Mouse (Mus musculus) embryonic facial prominence, embryonic 14.5 days (tissue): ENCODE results near the gene Atg10. TPM values are rescaled to one million over a fixed set of nuclear protein-coding genes. Genes with fewer than 3 reads are reported as not detected.

Source experiments
- ATAC-seq: fragments of 200-750 bp; cut with Nextera tagmentation; 2 replicates; pipeline ENCODE4 v1.8.0; 2017; ENCODE audit warnings: low read depth, moderate number of reproducible peaks, moderate TSS enrichment
- DNase-seq: peaks from one replicate; pipeline ENCODE4 v3.0.0-alpha.2; 2015; ENCODE audit warnings: low spot score
- H3K27ac ChIP-seq: fragments of 300-500 bp; sonication (generic); replicated peaks from 2 replicates; pipeline ENCODE4 v1.5.1; 2014; ENCODE audit warnings: low read depth, mild to moderate bottlenecking, low read length, moderate library complexity
- H3K27me3 ChIP-seq: fragments of 300-500 bp; sonication (generic); replicated peaks from 2 replicates; pipeline ENCODE4 v1.6.1; 2014; ENCODE audit warnings: low read length; ENCODE audit not compliant: control insufficient read depth, insufficient read depth
- H3K36me3 ChIP-seq: fragments of 300-500 bp; sonication (generic); 2 replicates; pipeline ENCODE4 v1.6.1; 2014; ENCODE audit warnings: low read length, mixed read lengths; ENCODE audit not compliant: control insufficient read depth, insufficient read depth
- H3K4me1 ChIP-seq: fragments of 300-500 bp; sonication (generic); 2 replicates; pipeline ENCODE4 v1.6.1; 2014; ENCODE audit warnings: antibody characterized with exemption, low read length; ENCODE audit not compliant: control insufficient read depth, insufficient read depth
- H3K4me2 ChIP-seq: fragments of 300-500 bp; sonication (generic); 2 replicates; pipeline ENCODE4 v1.6.1; 2014; ENCODE audit warnings: low read depth, mild to moderate bottlenecking, low read length, moderate library complexity, mixed read lengths
- H3K4me3 ChIP-seq: fragments of 300-500 bp; sonication (generic); 2 replicates; pipeline ENCODE4 v1.5.1; 2014; ENCODE audit warnings: low read depth, mild to moderate bottlenecking, low read length
- H3K9ac ChIP-seq: fragments of 300-500 bp; sonication (generic); 2 replicates; pipeline ENCODE4 v1.6.1; 2014; ENCODE audit warnings: low read depth, mild to moderate bottlenecking, low read length, moderate library complexity, mixed read lengths
- H3K9me3 ChIP-seq: fragments of 300-500 bp; sonication (generic); 2 replicates; pipeline ENCODE4 v1.6.1; 2016; ENCODE audit warnings: low read length; ENCODE audit not compliant: control insufficient read depth
- WGBS: fragments of 180-500 bp; shearing (Covaris S2); extraction: QIAGEN DNeasy Blood & Tissue Kit; methylation state at CpG from one replicate; pipeline ENCODE4 v1.1.7; 2014; 5-methylcytosine and 5-hydroxymethylcytosine counted together
- polyA plus RNA-seq: library from polyadenylated mRNA; unstranded; fragments of >200 nt; fragmentation: Nextera tagmentation; extraction: Ambion mirVana; gene quantifications from 2 replicates; pipeline ENCODE4 v1.2.1, GENCODE M21; 2014

The Atg10 gene
- polyA plus RNA-seq, 1 experiment from 2014 or later: 14.5 TPM

DNA sequence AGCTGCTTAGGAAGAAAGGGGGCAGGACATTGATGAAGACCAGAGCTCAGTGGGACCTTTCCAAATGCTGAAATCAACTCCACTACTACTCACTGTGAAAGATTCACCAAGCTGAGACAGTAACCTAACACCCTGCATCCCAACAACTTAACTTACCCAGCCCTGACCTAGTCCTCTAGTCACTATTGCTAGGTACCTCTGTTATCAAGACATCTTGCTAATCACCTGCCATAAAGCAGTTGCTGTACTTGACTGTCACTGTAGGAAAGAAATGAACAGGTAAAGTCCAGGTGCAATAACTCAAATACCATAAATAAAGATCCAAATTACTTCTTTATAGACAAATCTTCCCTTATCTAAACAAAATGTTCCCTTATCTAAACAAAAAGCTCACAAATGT is 66.3 kb downstream of the Atg10 start:
- DNase-seq (no peak), ATAC-seq (no peak)
- no peak overlapping the region for H3K27ac ChIP-seq
- no peaks in the 10 kb centered on the region for H3K27me3 ChIP-seq
- no peak overlapping the region for H3K4me2 ChIP-seq
- no peak overlapping the region for H3K4me3 ChIP-seq
- no peaks in the 10 kb centered on the region for H3K36me3 ChIP-seq
- no peaks in the 10 kb centered on the region for H3K9me3 ChIP-seq
- no peaks in the 10 kb centered on the region for H3K4me1 ChIP-seq
- no peak overlapping the region for H3K9ac ChIP-seq

DNA sequence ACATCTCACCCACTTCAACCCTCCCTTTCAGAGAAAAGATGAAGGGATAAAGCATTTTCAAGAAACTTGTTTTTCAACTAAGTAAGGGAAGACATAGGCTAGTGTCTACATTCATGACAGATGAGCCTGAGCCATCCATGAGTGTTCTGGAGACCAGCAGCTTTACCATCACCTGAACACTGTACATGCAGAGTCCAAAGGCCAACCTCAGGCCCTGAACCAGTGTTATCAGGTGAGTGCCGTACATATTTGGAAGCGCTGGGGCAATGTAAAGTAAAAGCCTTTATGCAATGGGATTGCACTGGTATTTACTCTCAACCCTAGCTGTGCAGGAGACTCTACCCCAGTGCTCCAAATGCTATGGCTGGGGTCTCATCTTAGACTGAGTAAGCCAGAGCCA is 66.8 kb downstream of the Atg10 start:
- Histone ChIP-seq H3K27me3 (no peaks in the 10 kb centered on the region), H3K9ac (no peak overlapping the region), H3K27ac (no peak overlapping the region), H3K9me3 (no peaks in the 10 kb centered on the region), H3K4me1 (no peaks in the 10 kb centered on the region), H3K36me3 (no peaks in the 10 kb centered on the region), H3K4me3 (no peak overlapping the region), H3K4me2 (no peak overlapping the region)
- 91% methylated on average over 2 of the region's 2 CpGs for WGBS
- DNase-seq (no peak), ATAC-seq (no peak)

DNA sequence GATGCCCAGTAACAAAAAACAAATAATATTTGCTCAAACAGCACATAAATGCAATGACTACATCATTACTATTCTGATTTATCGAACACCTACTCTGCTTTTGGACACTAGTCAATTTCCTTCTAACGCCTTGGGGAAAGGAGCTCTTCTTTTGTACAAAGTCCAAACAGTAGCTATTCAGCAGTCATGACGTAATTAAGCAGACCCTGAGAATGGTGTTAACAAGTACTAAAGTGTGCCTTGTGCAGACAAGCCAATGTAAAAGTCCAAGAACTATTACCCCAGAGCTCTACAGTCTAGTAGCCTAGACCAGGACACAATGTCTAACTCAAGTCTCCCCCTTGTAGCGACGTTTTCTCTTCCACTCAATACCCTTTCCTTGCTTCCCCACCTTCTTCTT is 67.5 kb downstream of the Atg10 start:
- Histone ChIP-seq H3K4me1 (no peaks in the 10 kb centered on the region), H3K36me3 (no peaks in the 10 kb centered on the region), H3K9me3 (no peaks in the 10 kb centered on the region), H3K9ac (no peak overlapping the region), H3K27ac (no peak overlapping the region), H3K27me3 (no peaks in the 10 kb centered on the region), H3K4me2 (no peak overlapping the region), H3K4me3 (no peak overlapping the region)
- 85% methylated on average over 5 of the region's 5 CpGs for WGBS
- DNase-seq (no peak), ATAC-seq (no peak)

DNA sequence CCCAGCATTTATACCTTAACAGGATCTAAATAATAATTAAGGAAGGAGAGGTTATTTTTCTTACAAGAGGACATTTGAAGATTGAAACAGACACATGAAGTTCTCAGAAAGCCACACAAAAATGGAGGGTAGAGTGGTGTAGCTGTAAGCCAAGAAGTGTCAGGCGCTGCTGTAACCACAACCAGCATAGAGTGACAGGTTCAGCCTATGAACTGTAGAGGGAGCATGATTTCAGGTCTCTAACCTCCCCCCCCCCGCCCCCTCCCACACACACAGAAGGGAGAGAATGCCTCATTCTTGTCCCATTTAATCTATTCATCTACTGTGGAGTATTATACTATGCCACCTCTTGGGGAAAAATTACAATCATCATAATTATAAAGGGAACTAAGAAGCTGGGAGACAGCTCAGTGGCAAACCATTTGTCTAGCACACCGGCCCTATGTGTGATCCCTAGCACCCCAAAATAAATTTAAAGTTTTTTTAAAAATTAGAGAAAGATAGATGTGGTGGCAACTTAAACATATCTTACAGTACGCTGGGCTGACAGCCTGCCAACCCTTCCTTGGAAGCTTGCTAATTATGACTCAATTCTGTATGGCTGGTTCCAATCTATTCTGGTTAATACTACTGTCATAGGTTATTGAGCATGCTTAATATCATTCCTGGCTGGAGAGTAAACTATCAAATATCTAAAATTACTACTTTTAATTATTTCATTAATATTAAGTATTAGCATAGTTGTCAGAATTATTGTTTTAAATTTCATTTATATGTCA is 68.2 kb downstream of the Atg10 start:
- no peak overlapping the region for H3K4me3 ChIP-seq
- no peaks in the 10 kb centered on the region for H3K9me3 ChIP-seq
- H3K9ac ChIP-seq: no peak overlapping the region
- ATAC-seq (no peak), DNase-seq (no peak)
- no peaks in the 10 kb centered on the region for H3K36me3 ChIP-seq
- no peak overlapping the region for H3K27ac ChIP-seq
- H3K4me1 ChIP-seq: no peaks in the 10 kb centered on the region
- no peak overlapping the region for H3K4me2 ChIP-seq
- WGBS: 78% methylated on average over 4 of the region's 4 CpGs
- no peaks in the 10 kb centered on the region for H3K27me3 ChIP-seq

DNA sequence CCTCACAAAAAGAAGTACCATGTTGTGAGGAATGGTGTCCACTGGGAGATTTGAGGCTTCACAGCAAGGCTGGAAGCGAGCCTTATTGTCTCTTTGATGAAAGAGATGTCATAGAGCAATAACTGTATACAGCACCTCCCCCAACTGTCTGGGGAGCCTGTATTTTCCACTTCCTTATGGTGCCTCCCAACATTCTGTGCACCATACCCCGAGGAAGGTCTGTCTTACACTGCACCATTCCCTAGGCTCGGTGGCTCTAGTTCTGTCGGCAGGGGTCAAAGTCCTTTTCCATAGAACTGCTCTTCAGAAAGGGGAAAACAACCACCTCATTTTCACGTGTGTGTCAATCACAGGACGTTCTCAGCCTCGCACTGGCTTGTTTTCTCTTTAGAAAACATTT is 69.1 kb downstream of the Atg10 start:
- no peak overlapping the region for H3K9ac ChIP-seq
- H3K36me3 ChIP-seq: no peaks in the 10 kb centered on the region
- no peaks in the 10 kb centered on the region for H3K27me3 ChIP-seq
- ATAC-seq: no peak
- no peak overlapping the region for H3K27ac ChIP-seq
- H3K4me1 ChIP-seq: no peaks in the 10 kb centered on the region
- H3K9me3 ChIP-seq: no peaks in the 10 kb centered on the region
- H3K4me3 ChIP-seq: no peak overlapping the region
- no peak overlapping the region for H3K4me2 ChIP-seq
- 74% methylated on average over 7 of the region's 7 CpGs for WGBS
- no peak for DNase-seq

DNA sequence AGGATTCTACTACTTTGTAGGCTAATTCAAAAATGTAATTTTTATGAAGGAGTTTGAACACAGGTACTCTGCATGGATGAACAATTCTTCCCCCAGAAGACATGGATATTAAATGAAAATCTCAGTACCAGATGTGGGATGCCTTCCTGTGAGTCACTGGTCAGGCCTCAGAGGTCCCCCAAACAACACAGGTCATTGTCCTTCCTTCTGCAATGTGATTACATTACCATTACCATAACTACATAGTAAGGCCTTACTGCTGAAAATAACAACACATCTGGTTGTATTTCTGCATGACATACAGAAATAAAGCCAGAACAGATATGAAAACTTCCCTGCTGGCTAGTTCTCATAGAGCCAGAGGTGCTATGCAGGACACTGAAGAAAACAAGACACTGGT is 87.4 kb downstream of the Atg10 start:
- peaks cover 10% of the 10 kb centered on the region; the same call in 1 of the 2 replicates for H3K4me1 ChIP-seq
- DNase-seq (no peak), ATAC-seq (no peak)
- H3K27me3 ChIP-seq: no peaks in the 10 kb centered on the region
- no peaks in the 10 kb centered on the region for H3K9me3 ChIP-seq
- H3K4me2 ChIP-seq: no peak overlapping the region
- H3K9ac ChIP-seq: no peak overlapping the region
- H3K36me3 ChIP-seq: no peaks in the 10 kb centered on the region
- H3K27ac ChIP-seq: no peak overlapping the region
- H3K4me3 ChIP-seq: no peak overlapping the region

DNA sequence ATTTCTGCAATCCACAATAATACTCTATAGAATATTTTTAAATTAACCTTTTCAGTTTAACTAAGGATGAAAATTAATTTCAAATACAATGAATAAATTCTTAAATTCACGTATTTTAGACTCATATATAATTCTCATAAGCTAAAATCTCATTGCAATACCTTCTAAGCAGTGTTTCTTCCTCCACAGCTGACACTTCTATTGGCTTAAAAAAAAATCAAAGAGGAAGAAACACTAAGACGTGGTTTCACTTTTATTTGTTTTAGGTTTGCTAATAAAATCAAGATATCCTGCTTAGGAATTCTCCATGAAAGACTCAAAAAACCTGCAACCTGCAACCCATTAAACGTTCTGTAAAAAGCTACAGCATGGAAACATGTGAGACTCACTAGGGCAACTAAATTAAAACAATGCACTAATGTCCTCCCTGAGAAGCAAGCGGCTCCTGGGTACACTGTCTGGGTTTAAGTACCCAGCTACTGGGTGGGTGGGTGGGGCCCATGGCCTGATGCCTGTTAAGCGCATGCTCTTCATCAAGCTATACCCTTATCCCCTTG is 90.4 kb downstream of the Atg10 start:
- Histone ChIP-seq H3K27ac (no peak overlapping the region), H3K4me3 (no peak overlapping the region), H3K27me3 (no peaks in the 10 kb centered on the region), H3K9ac (no peak overlapping the region), H3K9me3 (no peaks in the 10 kb centered on the region), H3K36me3 (no peaks in the 10 kb centered on the region), H3K4me2 (no peak overlapping the region), H3K4me1 (peaks cover 18% of the 10 kb centered on the region; the same call in 1 of the 2 replicates)
- ATAC-seq (no peak; the same call in 1 of the 2 replicates), DNase-seq (peak; percentile 45)
- 37% methylated on average over 5 of the region's 5 CpGs for WGBS

DNA sequence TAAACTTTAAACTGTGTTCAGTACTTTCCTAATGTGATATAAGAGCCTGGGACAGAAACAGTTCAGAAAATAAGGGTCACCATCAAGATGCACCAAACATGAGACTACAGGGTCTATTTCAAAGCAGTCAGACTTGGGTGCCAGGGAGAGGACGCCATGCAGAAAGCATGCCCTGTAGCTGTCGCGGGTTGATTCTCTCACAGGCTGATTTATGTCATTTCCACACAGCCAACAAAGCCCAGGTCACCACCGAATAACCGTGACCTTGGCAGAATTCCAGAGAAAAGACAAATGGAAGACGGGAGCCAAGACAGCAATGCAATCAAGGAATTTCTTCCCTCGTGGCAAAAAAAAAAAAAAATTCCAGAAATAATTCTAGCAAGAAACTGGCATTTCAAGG is 94.7 kb downstream of the Atg10 start:
- no peaks in the 10 kb centered on the region for H3K36me3 ChIP-seq
- no peak overlapping the region for H3K27ac ChIP-seq
- no peaks in the 10 kb centered on the region for H3K9me3 ChIP-seq
- ATAC-seq (no peak), DNase-seq (peak; percentile 39)
- no peak overlapping the region for H3K4me2 ChIP-seq
- H3K27me3 ChIP-seq: no peaks in the 10 kb centered on the region
- no peak overlapping the region for H3K9ac ChIP-seq
- WGBS: 29% methylated on average over 7 of the region's 7 CpGs
- H3K4me3 ChIP-seq: no peak overlapping the region
- H3K4me1 ChIP-seq: peaks cover 13% of the 10 kb centered on the region; the same call in 1 of the 2 replicates

DNA sequence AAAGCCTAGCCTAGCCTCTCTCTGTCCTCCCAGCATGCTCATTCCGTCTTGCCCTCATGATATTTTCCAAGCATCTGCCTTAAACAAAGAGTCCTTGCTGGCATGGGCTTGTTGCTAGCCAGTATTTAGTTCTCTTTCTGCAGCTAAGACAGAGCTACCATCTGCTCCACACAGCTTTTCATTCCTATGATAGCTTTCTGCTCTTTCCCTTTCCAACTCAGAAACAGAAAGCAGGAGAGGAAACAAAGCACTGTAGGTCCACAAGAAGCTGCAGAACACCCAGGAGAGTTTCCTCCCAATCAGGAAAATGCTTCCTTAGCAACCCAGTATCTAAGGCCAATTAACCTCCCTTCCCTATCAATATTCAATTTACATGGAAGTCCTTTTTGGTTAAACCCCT is 95.2 kb downstream of the Atg10 start:
- no peaks in the 10 kb centered on the region for H3K36me3 ChIP-seq
- H3K27ac ChIP-seq: no peak overlapping the region
- H3K9ac ChIP-seq: no peak overlapping the region
- H3K27me3 ChIP-seq: no peaks in the 10 kb centered on the region
- H3K9me3 ChIP-seq: no peaks in the 10 kb centered on the region
- ATAC-seq: no peak
- H3K4me3 ChIP-seq: no peak overlapping the region
- H3K4me1 ChIP-seq: peaks cover 11% of the 10 kb centered on the region; the same call in 1 of the 2 replicates
- H3K4me2 ChIP-seq: no peak overlapping the region
- no peak for DNase-seq
- 49% methylated on average over 1 of the region's 1 CpGs for WGBS
